Mouse (Mus musculus) hematopoietic stem cell, adult 5-6 weeks (primary cell): ENCODE measurements around the gene Btg1. TPM values are rescaled to one million over a fixed set of nuclear protein-coding genes. Genes with fewer than 3 reads are reported as not detected.

ENCODE experiments used
- ATAC-seq, 2 experiments: fragments of 125-278 bp in 1 of 2; replicated peaks in 1 of 2; 2 replicates each; pipeline ENCODE4 v1.8.0; 2016 to 2017; ENCODE audit warnings: inconsistent platforms in 2 of 2, mild to moderate bottlenecking in 2 of 2, moderate number of reproducible peaks in 2 of 2, low read depth in 1 of 2, moderate TSS enrichment in 1 of 2; ENCODE audit not compliant: low FRiP score in 2 of 2, poor library complexity in 2 of 2, severe bottlenecking in 2 of 2, insufficient read depth in 1 of 2, low TSS enrichment in 1 of 2
- total RNA-seq: library from RNA; stranded (forward); fragments of 172-1452, 232-1000 nt; gene quantifications from 2 replicates; pipeline ENCODE4 v1.2.3, GENCODE M21; 2017

Gene Btg1
- total RNA-seq, 1 experiment from 2014 or later: 75.4 TPM

GRCm38 (mm10) chr10:96646867-96647462 lies 30.2 kb downstream of the Btg1 start:
- no peak for ATAC-seq

- ATAC-seq: no peak
Observed at GRCm38 (mm10) chr10:96648161-96648561, 31.4 kb downstream of the Btg1 start.

GRCm38 (mm10) chr10:96649524-96649923 lies 32.7 kb downstream of the Btg1 start:
- no peak for ATAC-seq

GRCm38 (mm10) chr10:96652372-96652771 lies 35.6 kb downstream of the Btg1 start:
- no peak for ATAC-seq

GRCm38 (mm10) chr10:96653030-96653429 lies 36.2 kb downstream of the Btg1 start:
- ATAC-seq: no peak

- no peak for ATAC-seq
Observed at GRCm38 (mm10) chr10:96654079-96654478, 37.3 kb downstream of the Btg1 start.

GRCm38 (mm10) chr10:96654576-96654975 lies 37.8 kb downstream of the Btg1 start:
- ATAC-seq: peak in 1 of 2 experiments; percentile 57; a peak in 1 of 4 replicates

- no peak for ATAC-seq
Observed at GRCm38 (mm10) chr10:96655066-96655465, 38.3 kb downstream of the Btg1 start.

- peak in 1 of 2 experiments; percentile 80; a peak in 1 of 4 replicates for ATAC-seq
Observed at GRCm38 (mm10) chr10:96656176-96656575, 39.4 kb downstream of the Btg1 start.

- ATAC-seq: no peak
Observed at GRCm38 (mm10) chr10:96658906-96659305, 42.1 kb downstream of the Btg1 start.

- ATAC-seq: no peak
Observed at GRCm38 (mm10) chr10:96660280-96660985, 43.6 kb downstream of the Btg1 start.

GRCm38 (mm10) chr10:96662976-96663375 lies 46.2 kb downstream of the Btg1 start:
- no peak for ATAC-seq

- no peak for ATAC-seq
Observed at GRCm38 (mm10) chr10:96663739-96664430, 47.1 kb downstream of the Btg1 start.
